Mouse (Mus musculus) liver, postnatal 0 days (tissue): ENCODE measurements around the gene Mef2c.

Experiments used
- CTCF ChIP-seq: sonication (generic); IDR thresholded peaks from 2 replicates; pipeline ENCODE4 v1.5.1; 2016; ENCODE audit warnings: antibody characterized with exemption, low read depth
- EP300 ChIP-seq: IDR thresholded peaks from 2 replicates; pipeline ENCODE4 v1.6.1; 2016; ENCODE audit warnings: antibody characterized with exemption, low read depth, mild to moderate bottlenecking

DNA sequence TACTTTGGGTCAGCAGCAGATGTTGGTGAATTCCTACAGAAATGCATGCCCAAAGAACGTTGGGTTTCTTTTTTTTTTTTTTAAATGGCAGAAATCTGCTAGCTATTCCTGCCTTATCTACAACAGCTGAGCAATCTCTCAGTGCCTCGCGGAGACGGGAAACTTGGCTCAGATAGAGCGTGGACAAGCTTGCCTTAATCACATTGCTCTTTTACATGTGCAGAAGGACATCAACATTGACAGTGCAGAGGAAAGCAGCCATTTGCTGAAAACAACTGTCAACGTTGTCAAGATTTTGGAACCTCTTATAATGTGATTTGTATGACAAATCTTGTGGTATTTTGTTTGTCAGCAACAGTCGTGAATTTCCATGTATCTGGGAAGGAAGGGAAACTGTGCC, 22.5 kb upstream of the Mef2c start:
- no peak for TF ChIP-seq EP300
- TF ChIP-seq CTCF, result no peak
